Mouse (Mus musculus): ENCODE measurements around the gene Nos1ap.
A peak's percentile ranks its signal among the peaks of the same experiment; 100 is the strongest.

Nos1ap gene

DNA sequence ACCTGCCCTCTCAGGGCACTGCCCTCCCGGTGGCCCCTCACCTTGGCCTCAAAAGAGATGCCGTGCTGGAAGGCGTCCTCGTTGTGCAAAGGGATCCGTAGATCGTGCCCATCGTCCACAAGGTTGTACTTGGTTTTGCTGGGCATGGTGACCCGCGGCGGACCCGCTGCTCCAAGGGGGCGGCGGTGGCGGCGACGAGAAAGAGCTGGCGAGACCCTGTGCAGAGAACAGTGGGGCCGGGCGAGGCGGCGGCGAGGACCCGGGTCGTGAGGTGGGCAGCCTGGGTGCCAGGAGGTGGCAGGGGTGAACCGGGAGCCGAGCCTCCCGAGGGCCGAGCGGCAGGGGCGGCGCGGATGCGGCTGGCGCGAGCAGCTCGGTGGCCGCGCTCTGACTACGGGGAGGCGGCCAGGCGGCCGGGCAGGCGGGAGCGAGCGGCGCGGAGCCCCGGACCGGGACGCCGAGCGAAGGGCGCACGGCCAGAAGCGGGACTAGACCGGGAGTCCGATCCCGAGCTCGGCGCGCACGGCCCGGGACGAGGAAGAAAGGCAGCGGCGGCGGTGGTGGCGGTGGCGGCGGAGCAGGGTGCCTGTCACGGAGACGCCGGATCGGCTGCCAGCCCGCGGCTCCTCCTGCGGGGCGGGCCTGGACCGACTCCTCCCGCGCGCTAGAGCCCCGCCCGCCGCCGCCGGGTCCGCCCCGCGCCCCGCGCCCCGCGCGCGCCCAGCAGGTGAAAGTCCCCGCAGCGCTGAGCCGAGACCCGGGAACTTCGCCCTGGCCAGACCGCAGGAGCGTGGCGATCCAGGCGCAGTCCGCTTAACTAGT, at the start of gene Nos1ap:
TSS of gene Nos1ap (minus strand) at position 643 of the 822 bp plus-strand sequence.
- peak; percentile 89 for DNase-seq (ENCODE audit: low spot score in 2 of 2)

DNA sequence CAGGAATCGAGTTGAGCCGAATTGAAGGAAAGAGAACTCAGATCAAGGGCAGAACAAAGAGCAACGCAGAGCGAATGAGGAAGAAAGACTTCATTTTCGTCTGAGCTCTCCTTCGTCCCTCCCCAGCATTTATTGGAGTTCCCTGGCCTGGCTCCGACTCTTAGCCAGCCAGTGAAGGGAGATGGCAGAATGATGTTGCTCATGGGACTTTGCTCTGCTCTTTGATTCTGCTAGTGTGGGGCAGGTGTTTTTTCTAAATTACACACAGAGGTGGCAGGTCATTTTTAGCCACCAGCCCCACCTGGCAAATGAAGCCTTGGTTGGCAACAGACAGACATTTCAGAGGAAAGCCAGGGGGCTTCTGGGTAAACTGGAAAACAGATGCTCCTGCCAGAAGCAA, 49.3 kb upstream of the Nos1ap start:
- DNase-seq (ENCODE audit: low spot score in 2 of 2), result no peak

DNA sequence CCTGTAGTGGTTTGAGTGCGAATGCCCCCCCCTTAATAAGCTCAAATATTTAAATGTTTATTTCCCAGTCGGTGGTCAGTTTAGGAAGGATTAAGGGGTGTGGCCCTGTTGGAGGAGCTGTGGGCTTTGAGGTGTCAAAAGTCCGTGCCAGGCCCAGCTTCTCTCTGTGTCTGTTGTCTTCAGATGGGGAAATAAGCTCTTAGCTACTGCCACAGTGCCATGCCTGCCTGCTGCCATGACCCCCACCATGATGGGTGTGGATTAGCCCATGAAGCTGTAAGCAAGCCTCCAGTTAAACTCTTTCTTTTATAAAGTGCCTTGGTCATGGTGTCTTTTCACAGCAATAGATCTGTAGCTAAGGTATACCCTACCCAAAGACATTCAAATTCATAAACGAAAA, 43.2 kb upstream of the Nos1ap start:
- DNase-seq (ENCODE audit: low spot score in 2 of 2), result no peak

DNA sequence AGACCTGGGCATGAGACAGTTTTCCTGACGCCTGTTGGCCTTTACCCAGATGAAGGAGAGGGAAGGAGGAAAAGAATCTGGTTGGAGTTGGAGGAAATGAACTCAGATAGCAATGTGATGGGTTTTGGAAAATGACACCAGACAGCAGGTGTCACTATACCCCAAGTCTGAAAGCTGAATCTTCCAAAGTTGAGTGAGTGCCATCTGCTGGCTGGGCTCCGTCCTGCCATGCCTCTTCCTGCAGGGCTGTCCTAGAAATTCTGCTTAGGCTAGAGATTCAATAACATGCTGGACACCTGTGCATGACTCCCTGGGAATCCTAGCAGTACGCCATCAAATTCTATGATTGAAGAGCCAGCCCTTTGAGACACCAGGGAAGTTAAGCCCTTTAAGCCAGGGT, 42.7 kb upstream of the Nos1ap start:
- DNase-seq (ENCODE audit: low spot score in 2 of 2), result peak; percentile 88 to 89

DNA sequence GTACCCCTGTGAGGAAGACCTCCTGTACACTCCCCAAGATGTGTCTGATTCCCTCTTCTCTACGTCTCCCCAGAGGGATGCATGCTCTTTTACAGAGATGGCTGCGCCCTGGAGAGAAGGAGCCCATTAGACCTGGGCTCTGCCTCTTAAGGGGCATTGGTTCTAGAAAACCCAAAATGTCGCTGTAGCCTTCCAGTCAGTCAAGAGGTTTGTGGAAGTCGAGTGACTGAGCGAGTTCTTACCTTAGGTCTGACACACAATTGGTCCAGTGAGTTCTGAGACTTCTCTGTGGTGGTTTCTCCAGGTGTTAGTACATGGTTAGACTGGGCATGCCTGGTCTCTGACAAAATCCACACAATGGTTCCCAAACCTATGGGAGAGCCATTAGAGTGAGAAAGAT, 41.9 kb upstream of the Nos1ap start:
- DNase-seq (ENCODE audit: low spot score in 2 of 2), result no peak

DNA sequence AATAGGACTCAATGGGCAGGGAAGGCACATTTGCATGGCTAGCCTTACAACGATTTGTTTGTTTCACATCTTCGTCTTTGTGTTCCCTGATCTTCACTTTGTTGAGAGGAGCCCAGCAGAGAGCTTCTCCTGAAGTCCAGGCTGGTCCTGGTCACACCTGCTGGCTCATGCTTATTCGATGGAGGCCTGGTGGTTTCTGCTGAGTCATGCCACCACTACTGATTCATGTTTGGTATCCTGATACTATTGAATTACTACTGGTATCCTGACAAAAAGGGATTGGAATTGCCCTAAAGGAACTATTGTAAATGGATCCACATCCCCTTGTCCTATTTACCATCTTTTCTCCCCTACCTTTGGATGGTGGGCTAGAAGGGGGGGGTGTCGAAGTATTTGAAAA, 40.8 kb upstream of the Nos1ap start:
- no peak for DNase-seq (ENCODE audit: low spot score in 2 of 2)

DNA sequence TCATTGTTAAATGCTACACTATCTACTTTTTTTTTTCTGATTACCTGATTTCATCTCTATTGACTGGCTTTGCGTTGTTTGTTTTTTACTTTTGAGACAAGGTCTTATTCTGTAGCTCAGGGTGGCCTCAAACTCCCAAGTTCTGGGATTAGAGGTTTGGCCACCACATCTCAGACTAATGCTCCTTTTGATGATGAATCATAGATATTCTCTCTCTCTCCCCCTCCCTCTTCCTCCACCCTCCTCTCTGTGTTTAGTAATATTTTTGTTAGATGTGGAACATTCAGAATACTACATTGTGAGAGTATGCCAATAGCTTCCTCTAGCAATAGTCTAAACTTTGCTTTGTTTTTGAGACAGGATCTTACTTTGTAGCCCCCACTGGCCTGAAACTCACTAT, 33.8 kb upstream of the Nos1ap start:
- DNase-seq (ENCODE audit: low spot score in 2 of 2), result no peak

DNA sequence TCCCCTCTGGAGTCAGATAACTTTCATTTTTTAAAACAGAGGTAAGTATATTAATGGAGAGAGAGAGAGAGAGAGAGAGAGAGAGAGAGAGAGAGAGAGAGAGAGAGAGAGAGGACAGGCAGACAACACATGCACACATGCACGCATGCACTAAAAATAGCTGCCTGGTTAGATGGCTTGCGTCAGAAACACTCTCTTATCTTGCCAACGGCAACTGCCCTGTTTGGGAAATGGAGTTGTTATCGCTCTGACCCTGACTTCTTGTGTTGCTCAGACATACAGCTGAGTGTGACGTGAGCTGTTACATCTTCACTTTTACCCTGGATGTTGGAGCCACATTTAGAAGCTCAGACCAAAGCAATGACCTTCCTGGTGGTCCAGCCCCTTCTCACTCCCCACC, 33.3 kb upstream of the Nos1ap start:
- DNase-seq (ENCODE audit: low spot score in 2 of 2), result no peak

DNA sequence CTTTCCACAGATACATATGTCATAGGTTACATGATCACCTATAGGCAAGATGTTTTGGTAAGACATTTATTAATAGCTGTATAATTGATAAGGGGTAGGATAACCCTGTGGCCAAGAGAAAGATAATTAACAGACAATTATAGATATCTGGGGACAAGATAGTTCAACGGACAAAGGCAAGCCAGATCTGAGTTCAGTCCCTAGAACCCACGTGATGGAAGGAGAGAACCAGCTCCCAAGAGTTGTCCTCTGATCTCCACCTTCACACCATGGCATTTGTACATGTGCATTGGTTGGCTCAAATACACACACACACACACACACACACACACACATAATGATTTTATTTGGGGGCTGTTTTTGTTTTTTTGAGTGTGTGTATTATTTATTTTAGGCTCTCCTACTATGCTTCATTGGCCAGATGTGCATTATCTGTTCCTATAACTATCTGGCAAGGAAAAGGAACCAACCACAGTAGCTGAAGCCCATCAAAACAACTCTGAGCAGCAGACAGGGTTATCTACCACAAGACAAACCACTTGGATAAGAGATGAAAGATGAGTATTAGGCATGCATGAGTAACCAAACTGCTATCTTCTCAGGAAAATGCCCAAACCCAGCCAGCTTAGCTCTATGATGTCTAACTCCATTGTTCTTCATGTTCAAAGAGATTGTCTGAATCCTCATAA, 30.2 kb upstream of the Nos1ap start:
- no peak for DNase-seq (ENCODE audit: low spot score in 2 of 2)

DNA sequence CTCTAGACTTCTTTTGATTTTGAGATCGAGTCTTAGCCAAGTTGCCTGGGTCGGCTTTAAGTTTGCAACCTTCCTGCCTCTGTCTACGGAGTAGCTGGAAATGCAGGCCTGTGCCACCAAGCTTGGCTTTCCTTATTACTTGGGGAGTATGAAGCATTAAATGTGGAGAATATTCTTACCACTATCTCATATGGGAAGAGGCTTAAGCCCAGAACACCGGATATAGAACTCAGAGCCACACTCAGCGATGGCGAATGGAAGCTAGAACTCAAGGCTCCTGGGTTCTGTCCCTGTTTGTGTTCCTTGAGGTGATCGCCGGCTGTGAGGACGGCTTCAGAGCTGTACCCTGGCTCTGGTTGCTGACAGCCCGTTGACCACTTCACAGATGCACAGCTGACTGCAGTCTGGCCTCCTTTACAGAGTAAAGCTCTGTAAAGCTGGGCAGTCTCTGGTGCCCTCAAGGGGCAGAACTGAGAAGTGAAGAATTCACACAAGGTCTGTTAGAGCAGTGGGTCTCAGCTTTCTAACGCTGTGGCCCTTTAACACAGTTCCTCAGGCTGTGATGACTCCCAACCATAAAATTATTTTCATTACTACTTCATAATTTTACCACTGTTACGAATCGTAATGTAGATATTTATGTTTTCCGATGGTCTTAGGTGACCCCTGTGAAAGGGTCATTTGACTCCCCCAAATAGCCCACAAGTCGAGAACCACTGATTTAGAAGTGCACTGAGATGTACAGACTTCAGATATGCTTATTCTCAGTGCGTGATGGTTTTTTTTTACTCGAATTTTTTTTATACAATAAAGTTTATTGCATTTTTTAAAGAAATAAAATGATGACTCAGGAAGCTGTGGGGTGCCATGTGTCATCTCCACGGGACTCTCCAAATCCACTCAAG, 23.6 kb upstream of the Nos1ap start:
- DNase-seq (ENCODE audit: low spot score in 2 of 2), result peak; percentile 82 to 87

DNA sequence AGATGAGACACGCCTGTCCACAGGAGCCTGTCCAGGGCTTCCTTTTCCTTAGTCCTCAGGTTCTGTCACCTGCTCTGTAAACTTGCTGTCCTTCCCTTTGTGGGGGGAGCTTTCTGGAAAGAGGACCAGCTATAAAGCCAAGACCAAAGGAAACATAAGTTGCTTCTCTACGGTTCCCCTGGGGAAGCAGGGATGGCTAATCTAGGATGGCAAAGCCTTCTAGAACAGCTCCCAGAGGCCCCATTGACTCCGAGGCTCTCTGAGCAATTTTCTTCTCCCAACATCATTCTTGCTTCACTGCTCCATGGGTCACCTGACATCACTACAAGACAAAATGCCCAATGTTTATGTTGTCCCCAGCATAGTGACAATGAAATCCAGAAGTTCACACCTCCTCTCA, 22.0 kb upstream of the Nos1ap start:
- no peak for DNase-seq (ENCODE audit: low spot score in 2 of 2)

DNA sequence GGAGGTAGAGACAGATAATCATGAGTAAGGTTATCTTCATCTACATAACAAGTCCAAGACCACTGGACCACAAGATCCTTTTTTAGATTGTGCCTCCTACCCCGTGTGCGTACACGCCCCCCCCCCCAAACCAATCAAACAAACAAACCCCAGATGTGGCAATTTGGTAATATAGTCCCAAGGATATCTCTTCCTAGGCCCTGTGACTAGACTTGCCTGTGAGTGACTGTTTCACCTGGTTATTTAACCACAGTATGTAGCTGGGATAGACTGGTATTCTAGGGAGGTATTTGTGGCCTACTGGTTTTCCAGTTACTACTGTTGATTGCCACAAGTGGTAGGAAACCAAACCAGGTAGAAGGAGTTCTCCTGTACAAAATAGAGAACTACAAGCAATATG, 21.0 kb upstream of the Nos1ap start:
- DNase-seq (ENCODE audit: low spot score in 2 of 2), result no peak

DNA sequence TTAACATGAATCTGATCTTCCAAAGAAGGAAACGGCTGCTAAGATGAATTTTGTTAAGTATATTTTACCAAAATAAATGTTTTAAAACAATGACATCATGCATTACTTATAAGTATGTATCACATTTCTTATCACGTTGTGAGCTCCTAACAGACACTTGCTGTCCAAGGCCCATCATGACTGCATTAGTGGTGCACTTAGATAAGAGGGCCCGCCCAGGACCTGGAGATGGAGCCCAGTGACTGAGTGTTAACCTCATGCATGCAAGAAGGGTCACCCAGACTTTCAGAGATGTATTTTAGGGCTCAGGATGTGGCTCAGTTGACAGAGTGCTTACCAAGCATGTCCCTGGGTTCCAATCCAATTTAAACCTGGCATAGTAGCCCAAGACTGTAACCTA, 20.6 kb upstream of the Nos1ap start:
- no peak for DNase-seq (ENCODE audit: low spot score in 2 of 2)

DNA sequence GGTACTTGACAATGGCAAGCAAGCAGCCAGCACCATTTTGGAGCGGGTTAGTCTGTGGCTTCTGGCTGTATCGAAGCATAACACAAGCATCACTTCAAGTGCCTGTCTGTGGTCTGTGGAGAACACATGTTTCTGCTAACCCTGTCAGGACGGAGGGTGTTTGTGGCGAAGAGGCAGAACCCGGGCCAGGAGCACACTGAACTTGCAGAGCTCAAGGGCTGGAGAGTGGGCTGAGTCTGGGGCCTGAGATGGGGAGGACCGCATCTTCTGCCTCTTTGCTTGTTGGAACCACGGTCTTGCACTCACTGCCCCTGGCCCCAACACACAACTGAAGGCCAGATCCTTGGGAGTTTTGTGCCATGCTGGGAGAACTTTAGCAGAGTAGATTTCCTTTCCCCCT, 20.2 kb upstream of the Nos1ap start:
- no peak for DNase-seq (ENCODE audit: low spot score in 2 of 2)

DNA sequence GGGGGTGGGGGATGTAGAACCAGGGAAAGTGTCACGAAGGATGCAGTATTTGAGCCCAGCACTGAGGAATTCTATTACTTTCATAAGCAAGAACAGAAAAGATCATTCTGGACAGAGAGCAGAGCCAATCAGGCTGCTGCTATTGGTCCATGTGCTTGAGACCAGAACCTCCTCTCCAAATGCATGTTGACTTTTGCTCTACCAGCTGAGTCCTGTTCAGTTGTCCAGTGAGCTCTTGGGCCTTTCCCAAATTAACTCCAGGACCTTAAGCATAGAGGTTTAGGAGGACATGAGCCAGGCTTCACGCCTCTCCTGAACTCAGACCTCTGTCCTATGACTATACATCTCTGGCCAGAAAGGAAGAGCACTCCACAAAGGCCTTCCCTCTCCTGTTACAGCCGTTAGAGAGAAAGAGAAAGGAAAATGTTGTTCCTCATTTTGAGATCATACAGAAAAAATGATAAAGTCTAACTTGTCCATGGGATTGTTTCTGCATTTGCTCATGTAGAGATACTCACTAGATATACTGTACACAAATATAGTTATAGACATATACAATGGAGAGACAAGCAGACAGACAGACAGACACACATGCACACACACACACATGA, 18.9 kb upstream of the Nos1ap start:
- no peak for DNase-seq (ENCODE audit: low spot score in 2 of 2)

DNA sequence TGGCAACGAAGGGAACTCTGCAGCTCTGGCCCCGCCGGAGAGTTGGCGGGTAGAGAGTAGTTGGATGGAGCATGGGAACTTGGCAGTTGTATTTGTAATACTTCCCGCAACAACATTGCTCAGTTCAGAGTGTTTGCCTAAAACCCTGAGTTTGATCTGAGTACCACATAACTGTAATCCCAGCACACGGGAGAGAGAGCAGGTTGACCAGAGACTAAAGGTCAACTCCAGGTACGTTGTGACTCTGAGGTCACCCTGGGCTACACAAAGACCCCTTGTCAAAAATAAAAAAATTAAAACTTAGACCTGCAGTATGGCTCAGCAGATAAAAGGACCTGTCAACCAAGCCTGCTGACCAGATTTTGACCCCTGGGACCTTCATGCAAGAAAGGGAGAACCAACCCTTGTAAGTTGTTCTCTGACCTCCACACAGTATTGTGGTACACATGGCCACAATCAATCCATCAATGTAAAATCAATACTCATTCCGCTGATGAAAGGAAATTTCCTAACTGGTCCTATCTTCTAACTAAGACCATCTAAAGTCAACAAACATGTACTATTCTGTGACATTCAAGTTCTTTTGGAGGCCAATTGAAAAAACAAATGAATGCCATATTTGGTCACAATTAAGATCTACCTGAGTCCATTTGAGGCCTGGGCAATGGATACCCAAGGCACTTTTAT, 17.7 kb upstream of the Nos1ap start:
- no peak for DNase-seq (ENCODE audit: low spot score in 2 of 2)

DNA sequence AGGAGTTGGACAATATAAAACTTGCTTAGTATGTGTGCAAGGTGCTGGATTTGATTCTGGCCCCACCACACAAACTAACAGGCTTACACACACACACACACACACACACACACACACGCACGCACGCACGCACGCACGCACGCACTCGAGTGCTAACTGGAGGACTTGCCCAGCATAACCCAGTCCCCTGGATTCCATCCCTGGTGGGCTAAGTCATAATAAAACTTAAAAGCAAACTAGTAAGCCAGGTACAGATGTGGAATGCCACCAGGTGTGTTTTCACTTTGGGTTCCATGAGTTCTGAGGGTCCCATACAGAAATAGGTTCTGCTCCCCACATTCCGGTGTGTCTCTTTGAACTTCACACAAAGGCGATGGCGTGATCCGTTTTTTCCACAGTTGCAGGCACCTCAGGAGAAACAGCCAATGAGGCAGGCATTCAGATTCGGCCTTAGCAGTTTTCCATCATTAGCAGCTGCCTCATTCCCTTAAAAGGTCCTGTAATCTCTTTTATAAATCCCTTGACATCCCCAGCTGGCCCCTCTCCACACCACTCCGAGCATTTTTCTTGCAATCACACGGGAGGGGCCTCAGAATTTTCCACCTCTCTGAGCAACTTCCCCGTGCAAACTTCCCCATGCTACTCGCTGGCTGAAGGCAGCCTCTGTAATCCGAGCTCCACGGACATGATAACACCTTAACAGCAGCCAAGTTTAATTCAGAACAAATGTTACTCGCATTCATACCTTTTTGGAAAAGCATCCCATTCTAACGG, 15.8 kb upstream of the Nos1ap start:
- no peak for DNase-seq (ENCODE audit: low spot score in 2 of 2)

DNA sequence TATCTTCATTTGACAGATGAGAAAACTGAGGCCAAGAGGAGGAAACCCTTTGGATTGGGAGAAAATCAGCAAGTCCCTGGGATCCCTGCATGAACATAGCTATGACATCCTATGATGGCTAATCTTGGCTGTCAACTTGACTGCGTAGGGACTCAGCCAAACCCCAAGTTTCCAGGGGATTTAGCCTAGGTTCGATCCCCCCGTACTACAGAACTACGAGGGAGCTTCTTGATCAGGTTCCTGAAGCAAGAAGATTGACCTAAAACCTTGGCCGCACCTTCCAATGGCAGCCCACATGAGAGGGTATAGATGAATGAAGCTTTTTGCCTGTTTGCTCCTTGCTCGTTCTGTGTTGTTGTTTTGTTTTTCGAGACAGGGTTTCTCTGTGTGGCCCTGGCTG, 4.9 kb upstream of the Nos1ap start:
- no peak for DNase-seq (ENCODE audit: low spot score in 2 of 2)

DNA sequence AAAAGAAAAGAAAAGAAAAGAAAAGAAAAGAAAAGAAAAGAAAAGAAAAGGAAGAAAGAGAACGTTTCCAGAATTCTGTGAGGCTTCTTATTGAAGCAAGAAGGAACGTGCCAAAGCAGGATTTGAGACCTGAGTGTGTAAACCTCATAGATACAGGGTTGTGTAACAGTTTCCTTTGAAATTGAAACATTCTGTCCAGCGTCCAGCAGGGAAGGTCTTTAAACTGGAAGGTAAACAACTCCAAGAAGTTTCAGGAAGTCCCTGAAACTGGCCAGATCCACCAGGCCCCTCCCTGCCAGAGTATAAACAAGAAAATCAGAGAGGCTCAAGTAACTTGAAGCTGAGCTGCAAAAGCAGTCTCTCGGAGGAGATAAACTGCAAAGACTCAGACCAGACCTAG, 870 bp upstream of the Nos1ap start:
- DNase-seq (ENCODE audit: low spot score in 2 of 2), result no peak

DNA sequence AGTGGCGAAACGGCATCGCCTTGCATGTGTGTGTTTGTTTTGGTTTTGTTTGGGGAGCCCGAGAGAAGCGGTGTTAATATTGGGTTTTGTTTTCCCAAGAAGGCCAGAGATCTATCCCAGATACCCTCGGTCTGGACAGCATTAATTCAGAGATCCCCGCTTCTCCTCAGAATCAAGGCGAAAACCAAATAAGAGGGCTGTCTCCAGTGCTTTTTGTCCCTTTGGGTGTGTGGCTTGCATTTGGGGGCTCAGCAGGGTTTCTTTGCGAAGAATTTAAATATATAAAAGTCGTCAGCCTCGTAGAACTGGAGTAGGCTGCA, 340 bp upstream of the Nos1ap start:
- no peak for DNase-seq (ENCODE audit: low spot score in 2 of 2)

DNA sequence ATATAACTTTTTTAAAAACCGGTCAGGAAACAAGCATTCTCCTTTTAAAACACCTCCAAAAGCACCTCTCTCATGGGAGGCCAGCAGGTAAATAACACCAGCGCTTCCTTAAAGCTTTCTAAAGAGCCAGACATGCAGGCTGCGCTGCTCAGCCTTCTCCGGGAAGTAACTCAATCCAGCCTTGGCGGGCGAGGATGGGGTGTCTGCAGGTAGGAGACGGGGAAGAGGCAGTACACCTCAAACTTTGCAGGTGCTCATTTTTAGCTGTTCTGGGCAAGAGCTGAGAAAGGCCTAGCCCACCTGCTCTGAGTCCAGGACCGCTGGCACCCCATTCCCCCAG, 812 bp downstream of the Nos1ap start:
- DNase-seq (ENCODE audit: low spot score in 2 of 2), result no peak
